13 mouse cellular contexts compared by ENCODE assay signal in genomic region chr10:69736241-69736640, GRCm38 (mm10).
A peak's percentile ranks its signal among the peaks of the same experiment; 100 is the strongest.
DNase-seq lines count a peak whose midpoint lies in the region; ATAC-seq lines count a peak whose summit lies in the region.
"Had no signal": no experiment of that assay in that cellular context is flagged by ENCODE, and none has a peak within 500 bp of the region (broad histone marks: within the 10 kb centered on the region; RNA-seq: fewer than 3 reads in every experiment).

No protein-coding gene starts in this region.

- no peak overlapping the region for H3K4me3 ChIP-seq in kidney, embryonic 16.5 days (ENCODE audit: low read length)
- H3K4me3 ChIP-seq: embryonic facial prominence, embryonic 13.5 days; liver, embryonic 13.5 days; neural tube, embryonic 12.5 days had no signal

- no peak overlapping the region for H3K27ac ChIP-seq in kidney, embryonic 16.5 days (ENCODE audit: low read length)
- H3K27ac ChIP-seq: embryonic facial prominence, embryonic 13.5 days; liver, embryonic 13.5 days; neural tube, embryonic 12.5 days had no signal

- no peak overlapping the region for H3K4me2 ChIP-seq in kidney, embryonic 16.5 days (replicated peaks; ENCODE audit: low read depth, low read length)
- H3K4me2 ChIP-seq: embryonic facial prominence, embryonic 13.5 days; liver, embryonic 13.5 days; neural tube, embryonic 12.5 days had no signal

- no peaks in the 10 kb centered on the region for H3K36me3 ChIP-seq in kidney, embryonic 16.5 days (ENCODE audit: insufficient read depth, low read length)
- H3K36me3 ChIP-seq: embryonic facial prominence, embryonic 13.5 days; liver, embryonic 13.5 days; neural tube, embryonic 12.5 days had no signal

- no peaks in the 10 kb centered on the region for H3K27me3 ChIP-seq in kidney, embryonic 16.5 days (ENCODE audit: insufficient read depth, low read length)
- H3K27me3 ChIP-seq: embryonic facial prominence, embryonic 13.5 days; liver, embryonic 13.5 days; neural tube, embryonic 12.5 days had no signal

- peak; percentile 58; the same call in 1 of the 2 replicates for ATAC-seq in kidney, embryonic 16.5 days (ENCODE audit: low FRiP score, low TSS enrichment)

- intact Hi-C loops in gastrocnemius, postnatal 36 days (cut with DNase I), result no loop called here

- H3K9ac ChIP-seq in kidney, embryonic 16.5 days (replicated peaks; ENCODE audit: low read length), result no peak overlapping the region
- H3K9ac ChIP-seq: embryonic facial prominence, embryonic 13.5 days; liver, embryonic 13.5 days; neural tube, embryonic 12.5 days had no signal

- no peaks in the 10 kb centered on the region for H3K9me3 ChIP-seq in kidney, embryonic 16.5 days (ENCODE audit: low read length)
- H3K9me3 ChIP-seq: embryonic facial prominence, embryonic 13.5 days; liver, embryonic 13.5 days; neural tube, embryonic 12.5 days had no signal

- 47% methylated on average over 7 of the region's 7 CpGs for WGBS in kidney, embryonic 16.5 days

- peaks cover 16% of the 10 kb centered on the region for H3K4me1 ChIP-seq in kidney, embryonic 16.5 days (ENCODE audit: insufficient read depth, low read length)
- H3K4me1 ChIP-seq: liver, embryonic 13.5 days had no signal

- DNase-seq in gastrocnemius, postnatal 10 days, result peak; percentile 10
- DNase-seq in gastrocnemius, postnatal 36 days, result no peak
- DNase-seq in 3134 (ENCODE audit: extremely low read depth, insufficient read length, low spot score) (peak; percentile 11), 3T3-L1 (ENCODE audit: low read depth, low spot score) (peak; percentile 53)
- DNase-seq in urinary bladder, postnatal 25 days (ENCODE audit: low spot score), result no peak
- no peak for DNase-seq in yolk sac, embryonic 10.5 days (ENCODE audit: low spot score)
- DNase-seq: adrenal gland, adult 2 months; heart, postnatal 14 days; left cerebral cortex, postnatal 4 days; liver, embryonic 13.5 days had no signal

Comparison
In these comparisons a context has a peak if more than half of its experiments do, and no peak if none do; other contexts are left out.
1. DNase-seq: peak in gastrocnemius, postnatal 10 days (single experiment), 3134 (single experiment) and 3T3-L1 (single experiment); none in gastrocnemius, postnatal 36 days (0 of 2), urinary bladder, postnatal 25 days (single experiment) and yolk sac, embryonic 10.5 days (single experiment).